Mouse (Mus musculus) gonadal fat pad, adult 2 months (tissue): ENCODE measurements around the gene Trim67. TPM values are rescaled to one million over a fixed set of nuclear protein-coding genes. Genes with fewer than 3 reads are reported as not detected.

Experiments
- DNase-seq: peaks from one replicate; pipeline ENCODE4 v3.0.0-alpha.2; 2012; ENCODE audit warnings: low read depth
- polyA plus RNA-seq: library from polyadenylated mRNA; depleted of rRNA; stranded (reverse); fragments of >200 nt; gene quantifications from 2 replicates; pipeline ENCODE4 v1.2.3, GENCODE M21; 2012; rRNA removed

The Trim67 gene
- 4.3 and 5.4 TPM in 2 replicates for polyA plus RNA-seq

DNA sequence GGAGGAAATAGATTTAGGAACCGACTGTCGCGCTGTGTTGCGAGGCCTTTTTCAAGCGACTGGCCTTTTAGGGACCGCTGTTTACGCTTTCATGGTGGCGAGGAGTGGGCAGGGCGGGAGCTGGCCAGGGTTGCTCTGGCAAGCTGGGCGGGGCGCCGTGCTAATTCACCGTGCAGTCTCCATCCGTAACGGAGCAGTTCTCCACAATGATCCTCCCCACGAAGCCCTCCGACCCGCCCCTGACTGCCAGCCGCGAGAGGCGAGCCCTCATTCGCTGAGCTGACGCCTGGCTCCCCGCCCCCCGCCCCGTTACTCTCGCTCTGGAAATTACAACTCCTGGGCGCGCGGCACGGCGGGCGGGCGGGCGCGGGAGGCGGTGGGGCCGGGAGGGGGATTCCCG, at the start of gene Trim67:
TSS of gene Trim67 (plus strand) at position 385 of the 400 bp plus-strand sequence.
- DNase-seq, result no peak

DNA sequence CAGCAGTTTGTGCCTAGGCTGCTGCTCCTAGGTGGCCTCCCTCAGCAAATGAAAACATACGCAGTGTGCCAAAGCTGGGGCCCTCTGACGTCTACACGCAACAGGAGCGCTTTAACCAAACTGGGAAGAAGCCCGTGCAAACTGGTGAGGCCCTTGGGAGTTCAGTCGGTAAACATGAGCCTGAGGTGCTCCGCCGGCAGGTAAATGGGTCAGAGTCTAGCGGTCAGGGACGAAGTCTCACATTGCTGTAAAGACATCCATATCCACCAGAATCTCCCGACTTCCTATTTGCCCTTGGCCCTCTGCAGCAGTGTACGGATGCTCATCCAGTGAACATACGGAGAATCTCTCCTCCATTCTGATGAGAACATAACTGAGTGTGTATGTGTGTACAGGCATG, 46.2 kb upstream of the Trim67 start:
- DNase-seq, result no peak

DNA sequence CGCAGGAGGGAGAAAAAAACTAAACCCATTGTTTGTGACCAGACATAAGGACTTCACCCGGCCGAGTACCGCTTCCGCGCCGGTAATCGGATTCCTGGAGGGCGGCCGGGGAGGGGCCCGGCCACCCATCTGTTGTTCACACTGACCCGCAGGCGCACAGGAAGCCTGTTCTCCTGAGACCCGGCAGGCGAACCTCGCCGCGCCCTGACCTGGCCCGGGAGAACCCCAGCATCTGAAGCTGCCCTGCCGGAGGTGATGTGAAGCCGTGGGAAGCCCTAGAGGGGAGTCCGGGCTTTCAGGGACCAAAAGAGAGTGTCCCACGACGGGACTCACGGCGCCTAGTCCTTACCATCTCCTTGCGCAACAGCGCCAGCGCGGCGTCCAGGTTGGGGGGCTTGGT, 41.7 kb upstream of the Trim67 start:
- no peak for DNase-seq

DNA sequence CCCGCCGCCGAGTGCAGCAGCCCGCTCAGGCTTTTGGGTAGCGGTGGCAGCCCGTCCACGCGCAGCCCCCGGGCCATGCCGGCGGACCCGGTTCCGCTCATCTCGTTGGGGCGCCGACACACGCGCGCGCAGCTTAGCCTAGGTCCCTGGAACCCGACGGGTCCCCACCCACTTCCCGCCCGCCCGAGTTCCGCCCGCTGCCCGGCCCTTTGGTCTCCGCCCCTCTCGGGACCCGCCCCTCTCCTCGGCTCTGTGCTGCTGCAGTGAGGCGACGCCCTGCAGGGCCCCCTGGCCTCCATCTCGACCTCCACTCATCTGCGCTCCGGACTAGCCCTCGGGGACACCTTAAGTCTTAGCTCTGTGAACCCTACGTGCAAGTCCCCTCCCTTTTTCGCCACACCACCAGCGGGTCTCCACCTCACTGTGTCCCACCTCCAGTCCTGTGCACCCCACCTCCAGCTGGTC, 41.2 kb upstream of the Trim67 start, which contains the start of gene Fam89a:
TSS of gene Fam89a (minus strand) at position 124 of the 465 bp plus-strand sequence.
- DNase-seq, result no peak

DNA sequence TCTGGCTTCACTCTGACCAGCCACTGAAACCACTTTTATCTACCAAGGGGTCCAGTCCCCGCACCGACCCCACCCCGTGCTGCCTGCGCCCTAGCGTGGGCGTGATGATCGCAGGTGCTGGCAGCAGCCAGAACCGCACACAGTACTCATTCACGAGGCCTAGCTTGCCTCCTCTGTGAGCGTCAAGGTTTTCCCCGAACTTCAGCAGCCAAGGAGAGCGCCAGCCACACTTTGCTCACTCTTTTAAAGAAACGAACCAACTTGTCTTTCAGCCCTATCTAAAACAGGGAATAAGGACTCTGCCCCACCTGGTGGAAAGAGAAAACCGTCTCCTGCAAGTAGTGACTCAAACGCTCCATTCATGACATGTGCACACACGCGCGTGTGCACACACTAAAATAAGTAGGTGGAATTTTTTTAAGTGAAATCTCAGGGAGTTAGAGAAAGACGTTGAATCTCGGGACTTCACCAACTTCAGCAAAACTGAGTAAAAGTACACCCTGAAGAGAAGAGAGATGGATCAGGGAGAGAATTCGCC, 40.5 kb upstream of the Trim67 start:
- no peak for DNase-seq

DNA sequence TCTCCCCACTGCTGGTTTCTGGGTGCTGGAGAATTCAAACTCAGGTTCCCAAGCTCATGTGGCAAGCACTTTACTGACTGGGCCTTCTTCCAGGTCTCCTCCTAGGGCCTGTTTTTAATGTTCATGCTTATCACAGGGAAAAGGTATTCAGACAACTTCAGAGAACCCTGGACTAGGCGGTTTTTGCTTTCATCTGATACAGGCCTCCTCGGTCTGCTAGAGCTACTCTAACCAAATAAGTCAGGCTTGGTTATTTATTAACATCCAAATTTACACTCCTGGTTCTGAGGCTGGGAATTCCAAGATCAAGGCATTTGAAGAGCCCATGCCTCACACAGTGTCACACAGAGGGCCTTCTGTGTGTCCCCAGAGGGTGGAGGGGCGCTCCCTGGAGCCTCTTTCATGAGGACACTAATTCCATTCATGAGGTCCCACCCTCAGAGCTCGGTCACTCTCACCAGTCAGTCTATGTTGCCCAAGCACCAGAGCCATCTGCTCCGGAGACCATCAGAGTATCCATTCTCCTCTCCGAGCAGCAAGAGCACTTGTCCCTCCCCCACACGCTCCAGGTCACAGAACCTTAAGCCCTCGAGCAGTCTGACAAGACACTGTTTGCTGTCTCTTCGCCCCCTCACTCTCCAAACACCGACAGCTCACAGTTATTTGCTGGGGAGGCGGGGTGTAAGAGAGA, 38.6 kb upstream of the Trim67 start:
- DNase-seq, result no peak

DNA sequence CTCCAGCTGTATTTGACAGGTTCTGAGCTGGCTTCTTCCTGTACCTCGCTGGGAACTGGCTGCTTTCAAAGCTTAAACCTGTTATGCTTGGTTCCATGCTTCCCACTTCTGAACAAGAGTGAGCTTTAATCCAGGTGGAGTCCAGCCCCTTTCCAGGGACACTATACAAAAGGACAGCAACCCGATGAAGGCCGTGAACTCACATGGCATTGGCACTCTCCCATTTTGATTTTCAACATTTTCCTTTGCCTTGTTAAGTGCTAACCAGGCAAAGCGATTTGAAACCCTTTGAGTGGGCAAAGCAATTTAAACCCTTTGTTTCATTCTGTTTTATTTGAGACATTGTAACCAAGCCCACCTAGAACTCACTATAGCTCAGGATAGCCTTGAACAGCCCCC, 38.1 kb upstream of the Trim67 start:
- DNase-seq, result no peak

DNA sequence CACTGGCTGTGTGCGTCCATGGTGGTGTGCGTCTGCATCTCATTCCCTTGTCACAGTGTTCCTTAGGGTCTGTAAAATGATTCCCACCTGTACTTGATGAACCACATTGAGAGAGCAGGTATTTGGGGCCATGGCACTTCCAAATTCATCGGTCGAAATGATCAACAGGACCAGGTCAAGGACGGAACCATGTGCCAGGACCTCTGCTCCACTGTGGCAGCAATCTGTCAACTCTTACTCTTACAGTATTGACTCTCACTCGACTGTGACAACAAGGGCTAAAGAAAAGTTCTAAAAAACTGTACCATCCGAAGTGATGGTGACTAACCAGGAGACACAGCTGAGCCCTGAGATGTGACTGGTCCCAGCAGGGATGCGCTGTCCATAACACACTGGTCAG, 37.4 kb upstream of the Trim67 start:
- DNase-seq, result no peak

DNA sequence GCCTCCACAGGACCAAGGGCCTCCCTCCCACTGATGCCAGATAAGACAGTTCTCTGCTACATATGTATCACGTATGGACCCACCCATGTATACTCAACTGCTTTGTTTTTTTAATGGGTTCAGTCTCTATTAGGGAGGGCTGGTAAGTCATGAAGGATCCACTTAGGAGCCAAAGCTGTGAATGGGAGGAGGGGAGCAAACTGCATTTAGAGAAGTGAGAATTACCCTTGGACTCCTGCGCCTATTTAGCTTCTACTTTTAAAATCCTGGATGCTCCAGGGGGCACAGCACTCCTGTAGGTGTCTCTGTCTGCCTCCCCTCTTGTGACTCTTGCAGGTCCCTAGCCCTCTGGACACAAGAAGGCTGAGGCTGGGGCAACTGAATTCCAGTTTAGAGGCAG, 36.7 kb upstream of the Trim67 start:
- DNase-seq, result no peak

DNA sequence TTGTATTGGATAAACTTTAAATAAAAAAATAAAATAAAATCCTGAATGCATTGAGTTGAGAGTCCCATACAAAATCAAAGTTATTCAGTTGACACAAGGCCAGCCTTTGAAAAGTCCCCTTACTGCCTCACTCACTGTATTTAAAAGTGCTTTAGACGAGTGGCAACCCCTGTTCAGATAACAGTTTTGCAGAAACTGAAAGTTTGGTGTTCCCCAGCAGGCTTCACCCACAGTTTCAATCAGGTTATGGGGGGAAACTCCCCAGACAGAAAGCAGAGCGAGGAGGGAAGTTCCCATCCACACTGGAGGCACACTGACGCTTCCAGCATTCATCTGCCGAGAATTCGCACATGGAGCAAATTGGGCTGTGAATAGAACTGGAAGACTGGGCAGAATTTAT, 36.3 kb upstream of the Trim67 start:
- DNase-seq, result no peak

DNA sequence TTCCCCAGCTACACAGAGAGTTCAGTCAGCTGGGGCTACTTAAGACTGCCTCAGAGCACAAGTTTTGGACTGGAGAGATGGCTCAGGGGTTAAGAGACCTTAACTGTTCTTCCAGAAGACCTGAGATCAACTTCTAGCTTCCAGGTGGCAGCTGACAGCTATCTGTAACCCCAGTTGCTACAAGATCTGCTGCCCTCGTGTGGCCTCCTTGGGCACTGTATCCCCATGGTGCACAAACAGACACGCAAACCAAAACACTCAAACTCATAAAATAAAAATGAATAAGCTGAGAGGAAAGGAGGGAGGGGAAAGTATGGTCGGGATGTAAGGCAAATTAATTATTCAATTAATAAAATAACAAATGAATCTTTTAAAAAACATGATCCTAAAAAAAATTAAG, 34.3 kb upstream of the Trim67 start:
- no peak for DNase-seq

DNA sequence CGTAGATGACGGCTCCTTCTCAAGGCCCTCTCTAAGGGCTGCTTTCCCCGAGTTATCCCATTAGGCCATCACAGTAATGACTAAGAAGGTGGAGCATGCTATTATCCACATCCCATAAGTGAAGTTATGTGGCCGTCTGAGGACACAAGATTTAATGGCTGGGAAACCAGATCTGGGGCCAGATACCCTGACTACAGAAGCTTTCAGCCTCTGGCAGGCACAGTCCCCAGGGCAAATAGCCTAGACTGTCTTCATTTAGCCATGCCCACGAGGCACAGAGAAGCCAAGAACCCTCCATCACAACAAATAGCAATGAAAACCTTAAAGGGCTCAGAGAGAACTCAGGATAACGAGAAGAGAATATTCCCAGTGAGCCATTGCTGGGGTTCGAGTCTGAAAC, 29.8 kb upstream of the Trim67 start:
- DNase-seq, result no peak

DNA sequence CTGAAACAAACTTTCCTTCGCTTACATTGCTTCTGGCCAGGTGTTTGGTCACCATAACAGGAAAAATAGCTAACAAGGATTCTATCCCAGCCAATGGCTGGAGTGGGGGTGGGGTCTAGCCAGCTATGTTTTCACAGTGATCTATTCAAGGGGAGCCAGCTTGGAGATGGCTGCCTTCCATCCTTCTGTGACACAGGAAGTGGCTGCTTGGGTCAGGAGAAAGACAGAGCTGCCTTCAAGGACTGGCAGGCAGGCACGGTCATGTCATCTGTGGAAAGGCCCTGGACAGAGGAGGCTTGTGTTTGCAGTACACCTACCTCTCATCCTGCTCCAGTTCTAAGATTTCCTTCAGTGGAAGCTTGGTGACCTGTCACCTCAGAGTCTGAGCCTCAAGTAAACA, 20.5 kb upstream of the Trim67 start:
- no peak for DNase-seq

DNA sequence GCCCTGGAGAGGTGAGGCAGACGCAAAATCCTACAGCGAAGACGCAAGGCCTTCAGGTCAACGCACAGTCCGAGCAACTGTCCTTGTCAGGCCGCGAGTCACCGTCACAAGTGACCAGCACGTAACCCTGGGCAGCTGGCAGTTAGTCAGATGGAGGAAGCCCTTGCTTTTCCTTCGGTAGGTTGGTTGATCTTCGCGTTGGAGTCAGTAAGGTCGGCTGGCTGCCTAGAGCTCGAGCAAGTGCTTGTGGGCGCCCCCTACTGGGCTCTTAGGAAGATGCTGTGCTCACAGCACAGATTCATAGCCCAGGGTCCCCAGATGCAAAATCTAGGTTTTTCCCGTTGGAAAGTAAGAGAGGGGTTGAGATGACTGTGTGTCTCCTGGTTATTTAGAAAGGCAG, 17.2 kb upstream of the Trim67 start:
- no peak for DNase-seq

DNA sequence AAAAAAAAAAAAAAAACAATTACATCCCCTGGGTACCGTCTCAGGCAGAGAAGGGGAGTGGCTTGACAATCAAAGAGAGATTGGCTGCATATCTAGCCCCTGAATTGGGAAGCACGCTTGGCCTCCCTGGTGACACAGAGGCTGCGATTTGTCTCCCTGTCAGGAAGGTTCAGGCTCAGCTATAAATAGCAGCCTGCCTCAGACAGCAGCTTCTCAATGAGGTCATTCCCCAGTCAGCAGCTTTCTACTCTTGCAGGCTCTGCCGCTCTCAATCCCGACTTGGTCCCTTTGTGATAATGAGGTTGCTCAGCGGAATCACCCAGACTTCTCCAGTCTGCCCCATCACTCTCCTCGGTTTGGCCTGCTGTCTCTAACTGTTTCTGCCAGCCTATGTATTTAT, 12.7 kb upstream of the Trim67 start:
- no peak for DNase-seq

DNA sequence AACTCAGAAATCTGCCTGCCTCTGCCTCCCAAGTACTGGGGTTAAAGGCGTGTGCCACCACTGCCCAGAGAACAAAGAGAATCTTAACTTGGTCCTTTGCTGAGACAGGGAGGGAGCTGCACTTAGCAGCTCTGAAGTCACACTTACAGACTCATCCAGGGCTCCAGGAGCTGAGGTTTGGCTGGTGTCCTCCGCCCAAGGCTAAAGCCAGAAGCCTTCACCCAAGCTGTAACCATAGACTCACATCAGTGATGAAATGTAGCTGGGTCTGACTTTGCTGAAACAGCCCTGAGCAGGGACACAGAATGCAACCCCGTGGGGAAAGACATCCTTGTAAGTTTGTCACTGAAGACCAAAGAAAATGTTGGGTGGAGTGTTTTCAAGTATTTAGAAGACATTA, 10.5 kb upstream of the Trim67 start:
- DNase-seq, result no peak

DNA sequence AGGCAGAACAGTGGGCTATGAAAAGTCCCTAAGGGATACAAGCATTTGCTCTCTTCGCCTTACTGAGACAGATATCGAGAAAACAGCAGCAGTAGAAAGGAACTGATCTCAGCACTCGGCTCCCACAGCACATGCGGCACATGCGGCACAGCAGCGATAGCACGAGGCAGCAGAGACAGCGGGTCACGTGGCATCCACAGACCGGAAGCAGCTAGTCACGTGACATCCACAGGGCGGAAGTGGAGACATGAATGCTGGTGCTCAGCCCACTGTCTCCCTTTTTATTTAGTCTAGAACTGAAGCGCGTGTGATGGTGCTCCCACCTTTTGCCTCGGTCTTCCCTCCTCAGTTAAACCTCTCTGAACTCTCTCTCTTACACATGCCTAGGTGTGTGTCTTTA, 9.7 kb upstream of the Trim67 start:
- DNase-seq, result no peak

DNA sequence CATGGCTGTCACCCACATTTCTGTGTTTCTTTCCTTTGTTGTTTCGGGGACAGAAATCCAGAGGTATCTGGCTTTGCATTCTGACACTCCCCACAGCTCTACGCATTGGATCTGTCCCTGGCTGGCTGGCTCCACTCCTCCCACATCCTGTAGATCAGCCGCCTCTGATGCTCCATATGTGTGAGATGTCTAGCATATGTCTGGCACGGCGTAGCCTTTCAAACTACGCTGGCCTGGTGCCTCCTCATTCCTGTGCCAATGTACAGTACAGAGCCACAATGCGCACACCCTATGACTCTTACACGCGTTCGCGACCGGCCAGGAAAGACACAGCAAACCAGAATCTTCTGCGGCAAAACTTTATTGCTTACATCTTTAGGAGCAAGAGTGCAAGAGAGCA, 8.3 kb upstream of the Trim67 start:
- no peak for DNase-seq

DNA sequence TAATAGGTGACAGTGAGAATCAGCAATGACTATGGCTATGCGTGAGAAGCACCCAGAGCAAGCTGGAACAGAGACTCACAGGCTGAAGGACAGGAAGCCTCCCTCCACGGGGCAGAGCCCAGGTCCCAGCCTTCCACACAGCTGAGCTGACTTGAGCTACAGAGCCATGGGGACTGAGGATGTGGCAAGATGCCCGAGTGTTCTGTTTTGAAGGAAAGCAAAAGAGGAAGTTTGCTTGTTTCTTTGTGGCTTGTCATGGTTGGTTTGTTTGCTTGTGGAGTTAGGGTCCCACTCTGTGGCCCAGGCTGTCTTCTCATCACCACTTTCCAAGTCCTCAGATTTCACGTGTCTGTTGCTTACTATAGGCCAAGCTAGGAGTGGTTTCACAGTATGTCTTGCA, 2.2 kb upstream of the Trim67 start:
- DNase-seq, result no peak

DNA sequence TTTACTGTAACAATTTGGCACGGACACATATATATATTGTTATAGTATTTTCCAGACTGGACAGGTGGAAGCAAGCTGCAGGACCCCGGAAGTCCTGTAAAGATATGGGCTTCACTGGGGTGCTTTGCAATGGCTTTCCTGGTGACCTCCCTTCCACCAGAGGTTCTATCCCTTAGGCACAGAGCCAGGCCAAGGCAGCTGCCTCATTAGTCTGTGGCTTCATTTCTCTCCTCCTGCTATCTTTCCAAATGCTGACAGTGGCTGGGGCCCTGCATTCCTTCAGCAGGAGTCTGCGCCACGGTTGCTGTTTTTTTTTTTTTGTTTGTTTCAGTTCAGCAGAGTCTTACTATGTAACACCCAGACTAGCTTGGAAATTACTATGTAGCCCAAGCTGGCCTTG, 1.1 kb upstream of the Trim67 start:
- DNase-seq, result no peak

DNA sequence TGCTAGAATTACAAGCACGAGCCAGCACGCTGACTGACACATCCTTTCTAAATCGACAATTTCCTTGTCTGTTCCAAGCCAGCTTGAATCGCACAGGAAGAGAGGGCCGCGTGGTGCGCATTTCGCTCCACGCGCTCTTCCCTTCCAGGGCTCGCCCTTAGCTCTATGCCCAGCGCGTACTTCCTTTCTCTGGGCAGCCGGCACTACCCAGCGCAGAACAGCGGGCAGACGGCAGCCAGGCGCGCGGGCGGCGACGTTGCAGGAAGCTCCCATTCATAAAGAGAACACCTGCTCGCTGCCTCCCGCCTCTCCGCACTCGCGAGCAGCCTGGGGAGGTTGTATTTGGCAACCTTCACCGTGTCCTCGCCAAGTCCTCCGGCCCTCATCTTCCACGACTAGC, 706 bp upstream of the Trim67 start:
- DNase-seq, result no peak

DNA sequence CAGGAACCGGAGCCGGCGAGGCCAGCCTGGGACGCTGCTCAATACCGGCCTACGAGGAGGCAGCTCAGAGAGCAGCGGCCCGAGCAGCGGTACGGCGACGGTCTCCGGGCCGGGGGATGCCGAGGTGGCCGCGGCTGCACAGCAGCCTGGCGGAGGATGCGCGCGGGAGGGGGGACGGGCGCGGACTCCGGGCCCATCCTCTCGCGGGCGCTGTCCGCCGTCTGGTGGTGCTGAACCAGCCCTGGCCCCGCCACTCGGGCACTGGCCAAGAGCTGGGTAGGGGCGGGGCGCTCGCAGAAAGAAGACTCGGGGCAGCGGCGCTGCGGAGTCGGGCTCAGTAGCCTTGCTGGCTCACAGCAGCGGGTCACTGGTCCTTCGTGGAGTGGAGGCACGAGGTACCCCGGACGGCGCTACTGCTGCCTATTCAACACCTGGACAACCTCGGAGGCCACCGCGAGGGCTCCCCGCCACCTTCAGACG, 320 bp downstream of the Trim67 start:
- DNase-seq, result no peak

DNA sequence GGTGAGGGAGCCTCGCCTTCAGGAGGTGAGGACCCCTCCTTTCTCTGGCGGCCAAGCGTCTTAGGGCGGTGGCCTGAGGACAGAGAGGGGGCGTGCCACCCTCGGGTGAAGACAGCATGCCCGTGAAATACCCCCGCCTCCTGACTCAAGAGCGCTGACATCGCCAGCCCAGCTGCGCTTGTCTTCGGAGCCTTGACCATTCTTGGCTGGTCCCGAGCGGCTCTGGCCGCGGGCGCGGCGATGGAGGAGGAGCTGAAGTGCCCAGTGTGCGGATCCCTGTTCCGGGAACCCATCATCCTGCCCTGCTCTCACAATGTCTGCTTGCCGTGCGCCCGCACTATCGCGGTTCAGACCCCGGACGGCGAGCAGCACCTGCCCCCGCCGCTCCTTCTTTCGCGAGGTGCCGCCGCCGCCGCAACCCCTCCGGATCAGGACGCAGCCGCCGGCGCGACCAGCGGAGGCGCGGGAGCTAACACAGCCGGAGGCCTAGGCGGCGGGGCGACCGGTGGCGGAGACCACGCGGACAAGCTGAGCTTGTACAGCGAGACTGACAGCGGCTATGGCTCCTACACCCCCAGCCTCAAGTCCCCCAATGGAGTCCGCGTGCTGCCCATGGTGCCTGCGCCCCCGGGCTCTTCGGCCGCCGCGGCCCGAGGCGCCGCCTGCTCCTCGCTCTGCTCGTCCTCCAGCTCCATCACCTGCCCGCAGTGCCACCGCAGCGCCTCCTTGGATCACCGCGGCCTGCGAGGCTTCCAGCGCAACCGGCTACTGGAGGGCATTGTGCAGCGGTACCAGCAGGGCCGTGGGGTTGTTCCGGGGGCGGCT, 981 bp downstream of the Trim67 start:
- DNase-seq, result no peak
